Mouse (Mus musculus) urinary bladder, postnatal 14 days (tissue): ENCODE data around the gene Parp16.

Source experiments
- DNase-seq: peaks from one replicate; pipeline ENCODE4 v3.0.0; 2021; ENCODE audit warnings: low spot score

Parp16 gene

DNA sequence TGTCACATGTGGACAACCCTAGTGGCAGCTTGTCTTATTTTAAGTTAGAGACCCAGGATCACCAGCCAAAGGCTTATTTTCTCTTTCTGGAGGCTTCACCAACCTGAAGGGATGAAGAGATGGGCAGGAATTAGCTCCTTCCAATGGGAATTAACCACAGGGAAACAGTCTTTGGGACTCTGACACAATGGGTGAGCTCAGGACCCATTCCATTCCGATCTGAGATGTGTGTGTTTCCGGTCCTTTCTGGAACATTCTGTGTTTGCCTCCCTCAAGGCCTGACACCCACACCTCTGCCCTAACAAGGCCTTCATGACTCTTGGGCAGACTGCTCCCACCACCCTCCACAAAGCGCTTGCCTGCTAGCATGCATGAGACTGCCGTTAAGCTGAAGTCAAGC lies at the start of gene Parp16:
Gene Parp16 (plus strand): TSS at position 301 of the 400 bp plus-strand sequence.
- no peak for DNase-seq

DNA sequence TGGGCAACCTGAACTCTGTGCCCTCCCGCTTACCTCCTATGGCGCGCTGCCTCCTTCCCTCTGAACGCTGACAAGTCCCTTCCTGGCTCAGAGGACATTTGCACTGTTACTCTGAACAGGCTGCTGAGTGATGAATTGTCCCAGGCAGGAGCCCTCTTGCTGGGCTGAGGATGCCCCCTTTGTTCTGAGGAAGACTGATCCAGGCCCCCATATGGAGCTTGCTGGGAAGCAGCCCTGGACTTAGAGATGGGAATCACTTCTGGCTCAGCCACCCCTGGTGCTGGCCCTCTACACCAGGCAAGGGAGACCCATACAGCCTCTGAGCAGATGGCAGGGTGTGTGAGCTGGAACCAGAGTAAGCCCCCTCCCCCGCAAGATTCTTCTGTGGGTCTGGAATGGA lies 49.2 kb upstream of the Parp16 start:
- no peak for DNase-seq

DNA sequence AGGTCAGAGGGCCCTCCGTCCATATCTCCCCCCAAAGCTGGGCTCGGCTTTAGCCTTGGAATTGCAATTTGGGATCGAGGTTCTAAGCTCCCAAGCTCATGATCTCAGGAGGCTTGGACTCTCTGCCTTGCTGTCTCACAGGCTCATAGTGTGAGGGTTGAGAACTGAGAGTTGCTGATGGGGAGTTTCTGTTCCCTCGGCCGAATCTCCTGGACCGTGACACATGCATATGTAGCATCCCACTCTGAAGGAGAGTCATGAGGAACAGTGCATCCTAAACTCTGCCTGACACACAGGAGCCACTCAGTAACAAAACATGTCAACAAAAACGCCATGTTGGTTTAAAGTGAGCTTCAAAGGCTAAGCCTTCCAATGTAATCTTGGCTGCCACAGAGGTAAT lies 46.6 kb upstream of the Parp16 start:
- DNase-seq = no peak

DNA sequence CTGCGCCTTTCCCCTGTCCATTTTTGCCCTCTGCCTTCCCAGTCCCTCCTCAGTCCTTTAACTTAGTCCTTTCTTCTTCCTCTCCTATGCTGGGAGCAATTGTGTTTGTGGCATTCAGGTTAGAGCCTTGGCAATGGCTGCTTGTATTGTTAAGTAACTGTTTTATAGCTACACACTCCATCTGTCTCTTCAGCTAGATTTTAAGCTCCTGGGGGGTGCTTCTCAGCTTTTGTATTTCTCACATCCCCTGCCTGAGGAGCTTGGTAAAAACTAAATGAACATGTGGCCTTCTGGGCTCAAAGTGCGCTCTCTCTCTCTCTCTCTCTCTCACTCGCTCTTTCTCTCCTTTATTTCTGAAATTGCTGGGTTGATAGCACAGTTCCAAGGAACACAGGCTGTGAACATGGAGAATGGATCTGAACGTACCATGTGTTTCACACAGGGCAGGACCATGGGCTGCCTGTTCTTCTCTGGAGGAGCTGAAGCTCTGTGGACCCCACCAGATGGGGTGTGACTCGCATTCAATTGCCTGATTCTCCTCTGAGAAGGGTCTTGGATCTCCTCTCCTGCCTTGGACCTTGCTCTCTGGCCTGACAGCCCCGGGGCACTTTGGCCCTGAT lies 42.3 kb upstream of the Parp16 start:
- no peak for DNase-seq

DNA sequence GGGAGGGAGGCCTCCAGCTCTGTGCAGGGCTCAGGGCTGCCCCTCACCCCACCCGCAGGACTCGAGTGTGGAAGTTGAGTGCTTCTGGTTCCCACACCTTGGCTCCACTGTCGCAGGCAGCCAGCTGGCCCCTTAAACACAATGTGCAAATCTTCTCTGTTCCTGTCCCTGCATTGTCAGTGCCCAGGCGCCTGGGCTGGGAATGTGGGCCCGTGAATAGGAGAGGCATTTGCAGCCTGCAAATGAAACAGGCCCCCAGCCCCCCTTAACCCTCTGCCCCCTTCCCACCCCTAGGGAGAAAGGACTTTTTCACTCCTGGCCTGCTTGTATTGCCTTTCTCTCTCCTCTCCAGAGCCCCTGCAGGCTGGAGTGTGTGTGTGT lies 41.8 kb upstream of the Parp16 start:
- no peak for DNase-seq

DNA sequence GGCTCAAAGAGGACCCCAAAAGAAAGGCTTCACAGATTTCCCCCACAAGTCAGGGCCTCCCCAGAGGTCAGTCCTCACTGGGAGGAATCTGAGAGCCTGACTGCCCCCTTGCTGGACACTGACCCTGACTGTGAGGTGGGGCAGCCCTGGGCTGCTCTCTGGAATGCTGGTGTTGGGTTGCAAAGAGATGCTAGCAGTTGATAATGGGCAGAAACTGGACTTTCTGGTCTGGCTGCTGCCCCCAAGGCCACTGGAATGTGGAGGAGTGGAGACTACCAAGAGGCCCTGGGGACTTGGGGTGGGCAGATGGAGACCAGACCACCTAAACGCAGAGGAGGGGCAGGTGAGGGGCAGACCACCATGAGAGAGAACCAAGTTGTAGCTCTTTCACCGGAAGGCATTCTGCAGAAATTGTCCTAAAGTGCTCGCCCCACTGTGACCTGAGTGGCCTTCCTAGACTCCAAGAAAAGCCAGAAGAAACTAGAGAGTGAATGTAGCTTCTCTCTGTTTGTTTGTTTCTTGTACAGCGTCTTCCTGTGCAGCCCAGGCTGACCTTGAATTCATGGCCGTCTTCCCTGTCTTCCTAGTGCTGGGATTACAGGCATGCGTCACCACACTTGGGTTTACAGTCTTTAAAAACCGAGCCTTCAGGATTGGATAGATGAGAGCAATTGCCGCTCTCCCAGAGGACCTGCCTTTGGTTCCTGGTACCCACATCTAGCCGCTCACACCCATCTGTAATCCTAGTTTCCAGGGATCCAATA lies 40.3 kb upstream of the Parp16 start:
- peak; percentile 73 for DNase-seq

DNA sequence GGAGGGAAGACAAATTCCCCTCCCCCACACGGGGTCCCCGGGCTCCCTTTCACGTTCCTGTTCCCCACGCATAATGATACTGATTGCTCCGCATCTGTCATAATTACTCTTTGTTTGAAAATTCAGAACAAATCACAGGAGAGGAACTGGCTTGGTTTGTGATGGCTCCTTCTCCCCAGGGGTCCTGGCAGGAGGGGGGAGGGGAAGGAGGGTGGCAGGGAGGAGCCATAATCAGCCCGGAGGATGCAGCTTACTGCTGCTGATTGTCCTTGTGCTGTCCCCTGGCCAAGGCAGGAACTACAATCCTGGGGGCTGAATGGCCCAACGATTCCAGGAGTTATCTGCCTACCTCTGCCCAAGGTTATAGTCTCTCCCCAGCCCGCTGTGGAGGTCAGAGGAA lies 38.5 kb upstream of the Parp16 start:
- DNase-seq = no peak

DNA sequence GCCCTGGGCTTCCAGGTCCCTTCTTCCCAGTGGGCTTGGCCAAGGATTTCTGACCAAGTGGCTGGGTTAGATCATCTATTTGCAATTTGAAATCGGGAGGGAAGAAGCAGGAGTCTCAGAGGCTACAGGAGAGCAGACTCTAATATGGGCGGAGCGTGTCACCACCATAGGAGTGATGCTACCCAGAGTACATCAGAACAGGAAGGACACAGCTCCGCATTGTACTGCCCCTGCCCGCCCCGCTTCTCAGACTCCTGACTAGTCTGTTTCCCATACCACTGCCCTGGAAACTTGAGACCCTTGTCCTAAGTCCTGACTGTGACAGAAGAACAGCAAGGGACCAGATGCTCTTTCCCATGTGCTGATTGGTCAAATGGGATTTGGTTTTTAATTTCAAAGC lies 37.5 kb upstream of the Parp16 start:
- no peak for DNase-seq

DNA sequence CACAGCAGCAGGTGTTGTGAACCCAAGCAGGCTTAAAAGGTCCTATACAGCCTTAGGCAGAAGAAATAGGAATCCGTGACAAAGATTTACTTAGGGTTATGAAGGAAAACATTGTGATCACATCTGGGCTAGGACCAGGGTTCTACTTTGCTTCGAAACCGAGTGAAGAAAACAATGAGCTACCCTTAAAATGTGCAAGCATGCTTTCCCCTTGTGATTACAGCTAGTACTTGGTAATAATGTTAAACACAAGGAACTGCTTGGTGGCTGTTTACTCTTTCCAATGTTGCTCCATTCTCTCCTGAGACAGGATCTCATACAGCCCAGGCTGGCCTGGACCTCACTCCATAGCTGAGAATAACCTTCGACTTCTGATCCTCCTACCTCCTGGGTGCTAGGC lies 34.0 kb upstream of the Parp16 start:
- DNase-seq = no peak

DNA sequence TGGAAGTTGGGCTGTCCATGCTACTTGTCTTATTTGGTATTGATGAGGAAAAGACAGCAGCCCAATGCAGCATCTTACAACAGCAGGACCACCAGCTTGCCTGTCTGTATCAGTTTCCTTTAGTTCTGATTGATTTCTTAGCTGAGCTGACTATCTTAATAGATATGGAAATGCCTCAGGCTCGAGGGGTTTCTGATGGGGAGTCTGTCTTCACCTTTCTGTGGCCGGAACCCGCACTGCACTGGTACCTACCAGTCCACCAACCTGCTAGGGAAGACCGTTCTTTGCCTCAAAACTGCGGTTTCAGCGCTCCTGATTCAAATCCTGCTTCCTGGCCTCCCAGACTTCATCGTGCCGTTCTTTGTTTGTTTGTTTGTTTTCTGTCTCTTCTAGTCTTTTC lies 33.3 kb upstream of the Parp16 start:
- DNase-seq = no peak

DNA sequence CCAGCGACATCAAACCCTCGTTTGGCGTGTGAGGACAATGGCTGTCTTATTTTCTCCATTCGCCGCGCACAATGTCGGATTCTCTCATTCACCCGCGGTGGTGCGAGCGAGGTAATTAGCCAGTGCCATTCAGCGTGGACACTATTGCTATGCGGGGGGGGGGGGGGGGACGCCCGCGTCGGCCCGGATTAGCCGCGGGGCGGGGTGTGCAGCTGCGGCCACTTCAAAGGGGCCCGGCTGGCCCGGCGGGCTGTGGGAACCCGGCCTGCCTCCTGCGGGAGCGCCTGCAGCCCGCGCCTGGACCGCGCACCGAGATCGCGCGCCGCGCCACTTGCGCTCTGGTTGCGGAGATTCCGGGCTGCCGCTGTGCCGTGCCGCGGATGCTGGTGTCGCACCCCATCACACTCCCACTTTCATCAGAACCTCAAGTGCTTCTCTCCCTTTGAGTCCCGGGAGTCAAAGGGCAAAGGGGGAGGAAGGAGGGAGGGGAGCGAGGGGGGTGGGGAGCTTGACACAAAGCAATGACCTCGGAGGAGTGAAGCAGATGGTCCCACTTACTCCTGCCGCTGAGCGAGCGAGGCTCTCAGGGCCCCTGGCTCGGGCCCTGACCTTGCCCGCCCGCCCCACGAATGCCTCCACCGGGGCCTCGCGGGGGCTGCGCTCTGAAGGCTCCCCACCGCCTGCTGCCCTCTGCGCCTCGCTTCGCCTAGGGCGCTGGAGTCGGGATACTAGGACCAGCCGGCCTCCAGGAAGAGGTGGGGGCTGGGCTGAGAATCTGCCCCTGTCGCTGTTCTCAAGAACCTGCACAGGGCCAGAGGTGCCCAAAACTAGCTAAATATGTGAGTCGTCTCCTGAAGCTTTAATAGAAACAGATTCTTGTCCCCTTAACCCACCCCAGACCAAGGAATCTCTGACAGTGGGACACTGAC lies 32.2 kb upstream of the Parp16 start:
- no peak for DNase-seq

DNA sequence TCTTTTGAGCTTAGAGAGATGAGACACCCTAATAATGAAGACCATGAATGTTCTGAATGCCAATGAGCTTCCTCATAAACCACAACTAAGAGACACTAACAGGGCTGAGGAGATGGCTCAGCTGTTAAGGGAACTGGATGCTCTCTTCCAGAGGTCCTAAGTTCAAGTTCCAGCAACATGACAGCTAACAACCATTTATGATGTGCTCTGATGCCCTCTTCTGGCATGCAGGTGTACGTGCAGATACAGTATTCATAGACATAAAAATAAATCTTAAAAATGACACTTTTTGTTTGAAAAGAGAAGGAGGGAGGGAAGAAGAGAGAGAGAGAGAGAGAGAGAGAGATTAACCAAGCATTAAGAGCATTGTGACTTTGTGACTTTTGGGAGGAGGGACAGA lies 30.3 kb upstream of the Parp16 start:
- no peak for DNase-seq

DNA sequence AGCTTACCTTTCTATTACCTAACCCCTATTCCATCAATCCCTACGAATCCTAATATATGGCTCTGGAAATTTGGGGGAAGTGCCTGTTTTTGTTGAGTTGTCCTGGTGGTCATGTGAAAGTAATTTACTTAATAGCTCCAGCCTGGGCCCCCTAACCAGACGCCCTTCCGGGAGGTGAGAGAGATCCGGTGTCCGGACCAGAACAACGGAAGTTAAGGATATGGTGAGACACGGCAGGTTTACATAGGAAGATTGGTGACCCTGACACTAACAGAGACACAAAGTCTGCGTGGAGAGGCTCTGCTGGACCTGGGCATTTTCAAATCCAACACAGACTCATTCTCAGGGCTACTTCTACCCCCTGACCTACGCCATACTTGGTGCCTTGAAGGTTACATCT lies 28.8 kb upstream of the Parp16 start:
- DNase-seq = no peak

DNA sequence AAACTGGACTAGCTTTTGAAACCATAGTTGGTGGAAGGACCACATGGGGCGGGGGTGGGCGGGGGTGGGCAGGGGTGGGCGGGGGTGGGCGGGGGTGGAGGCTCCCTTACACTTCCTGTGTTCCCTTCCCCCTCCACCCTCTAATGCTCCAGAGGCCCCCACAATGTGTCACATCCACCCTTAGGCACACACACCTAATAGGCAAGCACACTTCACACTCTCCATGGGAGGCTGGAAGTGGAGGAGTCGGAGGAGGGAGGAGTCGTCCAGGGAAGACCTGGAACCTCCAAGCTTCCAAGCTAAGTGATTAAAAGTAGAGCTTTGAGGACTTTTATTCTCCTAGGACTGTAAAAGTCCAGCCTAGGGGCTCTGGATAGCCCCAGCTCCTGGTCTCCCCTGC lies 26.6 kb upstream of the Parp16 start:
- DNase-seq = no peak

DNA sequence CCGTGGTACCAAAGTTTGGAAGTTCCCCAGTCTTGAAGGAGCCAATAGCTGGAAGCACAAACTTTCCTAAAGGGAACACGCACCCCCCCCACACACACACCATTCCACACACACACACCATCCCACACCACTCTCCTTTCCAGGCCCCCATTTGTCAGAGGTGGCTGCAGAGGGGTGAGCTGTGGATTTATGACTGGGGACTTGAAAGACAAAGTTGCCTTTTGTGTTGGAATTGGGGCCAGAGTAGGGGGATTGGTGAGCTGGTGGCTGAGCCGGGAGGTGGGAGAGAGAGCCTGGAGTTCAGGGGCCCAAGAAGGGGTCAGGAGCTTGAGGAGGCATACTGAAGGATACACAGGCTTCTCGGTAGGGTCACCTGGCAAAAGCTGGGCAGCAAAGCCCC lies 26.2 kb upstream of the Parp16 start:
- DNase-seq = no peak

DNA sequence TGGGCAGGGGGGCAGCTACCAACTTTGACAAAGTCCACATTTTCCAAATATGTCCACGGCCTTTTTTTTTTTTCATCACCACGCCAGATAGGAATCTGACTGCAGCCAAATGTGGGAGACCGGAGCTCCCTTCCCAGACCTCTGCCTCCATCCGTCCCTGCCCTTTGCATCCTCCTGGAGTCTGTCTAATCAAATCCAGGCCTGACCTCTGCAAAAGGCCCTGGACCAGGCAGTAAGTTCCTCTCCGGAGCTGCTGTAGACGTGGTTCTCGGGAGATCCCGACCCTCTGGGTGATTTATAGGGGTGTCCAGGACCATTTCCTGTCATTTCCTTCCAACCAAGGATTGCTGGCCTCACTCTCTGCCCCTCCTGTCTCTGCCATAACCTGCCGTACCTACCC lies 22.5 kb upstream of the Parp16 start:
- DNase-seq = no peak

DNA sequence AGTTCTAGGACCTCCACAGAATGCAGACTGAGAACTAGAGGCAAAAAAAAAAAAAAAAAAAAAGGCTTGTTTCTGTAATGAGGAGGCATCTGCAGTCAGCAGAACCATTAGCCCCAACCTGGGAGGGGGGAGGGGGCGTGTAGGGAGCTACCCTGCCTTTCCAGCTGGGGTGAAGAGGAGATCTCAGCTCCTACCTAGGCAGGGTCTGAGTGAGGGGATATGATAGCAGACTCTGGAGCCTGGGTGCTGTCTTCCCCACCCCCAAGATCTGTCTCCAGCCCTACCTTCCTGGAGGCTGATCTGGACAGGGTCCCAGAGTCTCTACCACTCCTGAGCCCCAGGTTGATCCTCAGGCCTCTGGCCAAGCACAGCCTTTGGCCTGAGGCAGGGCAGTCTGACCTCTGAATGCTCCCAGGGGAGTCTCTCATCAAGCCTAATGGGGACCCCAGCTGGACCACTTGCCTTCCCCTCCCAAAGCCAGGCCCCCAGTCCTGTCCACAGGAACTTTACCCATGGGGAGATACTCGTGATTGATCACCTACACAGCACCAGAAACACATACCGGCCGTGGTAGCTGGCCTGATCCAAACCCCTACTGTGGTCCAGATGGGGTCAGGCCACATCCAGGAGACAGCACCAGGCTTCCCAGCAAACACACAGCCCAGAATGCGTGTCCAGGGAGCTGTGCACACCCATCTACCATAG lies 19.8 kb upstream of the Parp16 start:
- no peak for DNase-seq

DNA sequence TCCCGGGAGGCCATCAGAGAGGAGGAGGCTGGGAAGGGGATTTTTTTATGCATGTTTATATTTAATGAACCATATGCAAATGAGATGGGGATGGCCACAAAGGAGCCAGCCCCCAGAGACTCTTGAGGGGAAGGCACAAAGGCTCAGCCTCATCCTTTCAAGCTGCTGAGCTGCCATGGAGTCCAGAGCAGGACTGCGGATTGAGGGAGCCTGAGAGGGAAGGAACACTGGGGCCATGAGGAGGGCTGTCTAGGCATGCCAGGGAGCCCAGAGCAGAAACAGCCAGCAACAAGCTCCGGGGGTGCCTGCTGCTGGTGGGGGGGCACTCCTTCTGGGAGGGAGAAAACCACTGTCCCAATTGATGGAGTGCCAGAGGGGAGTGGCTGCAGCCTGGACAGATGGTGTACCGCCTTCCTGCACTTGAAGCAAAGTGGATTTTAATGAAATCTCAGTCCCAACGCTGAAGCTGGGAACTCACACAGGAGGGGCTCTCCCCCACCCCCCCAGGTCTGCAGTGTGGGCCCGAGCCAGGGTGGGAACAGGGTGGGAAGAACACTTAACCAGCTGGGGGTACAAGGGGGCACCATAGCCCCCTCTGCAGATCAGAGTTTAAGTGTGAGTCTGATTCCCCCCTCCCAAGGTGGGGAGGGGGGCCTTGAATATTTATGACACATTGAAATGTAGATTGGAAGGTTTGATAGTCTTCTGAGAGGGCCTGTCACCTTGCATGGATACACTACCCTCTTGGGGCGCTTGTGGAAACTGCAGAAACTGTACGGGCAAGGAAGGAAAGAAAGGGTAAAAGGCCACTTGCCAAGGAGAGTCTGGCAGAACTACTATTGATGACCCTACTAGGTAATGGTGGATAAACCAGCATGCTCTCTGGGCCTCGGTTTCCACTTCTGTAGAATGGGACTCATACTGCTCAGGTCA lies 18.9 kb upstream of the Parp16 start:
- DNase-seq = no peak

DNA sequence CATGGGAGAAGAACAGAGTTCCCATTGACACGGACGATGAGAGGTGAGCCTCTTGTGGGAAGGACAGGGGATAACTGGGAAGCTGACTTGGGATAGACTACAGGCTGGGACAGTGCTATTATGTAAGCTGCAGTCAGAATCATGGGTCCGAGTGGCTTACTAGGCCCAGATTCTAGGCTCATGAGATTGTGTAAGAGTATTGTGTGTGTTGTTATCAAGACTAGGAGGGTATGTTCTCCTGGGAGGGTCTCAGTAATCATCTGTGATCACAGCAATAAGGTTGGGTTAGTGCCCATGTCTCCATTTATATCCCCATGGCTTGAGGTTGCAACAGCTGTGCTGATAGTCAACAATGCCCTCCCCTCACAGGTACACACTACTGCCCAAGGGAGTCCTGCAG lies 17.7 kb upstream of the Parp16 start:
- no peak for DNase-seq

DNA sequence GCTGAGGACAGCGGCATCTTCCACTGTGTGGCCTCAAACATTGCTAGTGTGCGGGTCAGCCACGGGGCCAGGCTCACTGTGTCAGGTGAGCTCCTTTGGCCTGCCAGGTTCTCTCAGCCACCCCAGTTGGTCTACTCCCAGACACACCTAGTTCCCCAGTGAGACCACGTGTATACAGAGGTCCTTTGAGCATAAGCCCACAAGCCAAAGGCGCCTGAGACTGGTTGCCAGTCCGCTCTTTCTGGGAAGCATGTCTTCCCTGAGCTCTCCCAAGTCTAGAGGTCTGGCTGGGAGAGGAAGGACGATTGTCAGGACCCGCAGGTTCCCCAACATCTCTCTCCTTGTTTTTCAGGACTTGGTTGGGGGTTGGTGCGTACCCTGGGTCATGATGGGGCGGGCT lies 17.2 kb upstream of the Parp16 start:
- no peak for DNase-seq
